Mouse (Mus musculus) G1E (cell line): ENCODE data around the gene Hist1h2ah.

Source experiments
- CTCF ChIP-seq: IDR thresholded peaks from 2 replicates; pipeline ENCODE4 v1.5.1; 2012; ENCODE audit warnings: low read depth, low read length, inconsistent platforms, mixed read lengths
- GATA1 ChIP-seq: IDR thresholded peaks from 2 replicates; pipeline ENCODE4 v1.6.1; 2012; ENCODE audit warnings: borderline replicate concordance, low read length, inconsistent platforms, mixed read lengths
- POLR2AphosphoS5 ChIP-seq: IDR thresholded peaks from 2 replicates; pipeline ENCODE4 v1.6.1; 2012; ENCODE audit warnings: low read depth, low read length, inconsistent platforms; ENCODE audit not compliant: insufficient replicate concordance
- TAL1 ChIP-seq: conservative IDR thresholded peaks from 2 replicates; pipeline ENCODE4 v1.6.1; 2012; ENCODE audit warnings: low read depth, low read length, inconsistent platforms, mixed read lengths

GRCm38 (mm10) chr13:22029928-22030327, 5.4 kb downstream of the Hist1h2ah start:
- no peak for TF ChIP-seq CTCF
- TF ChIP-seq GATA1: no peak
- TF ChIP-seq POLR2AphosphoS5: no peak
- no peak for TF ChIP-seq TAL1
